Mouse (Mus musculus): Measurements from ENCODE around the gene Pmf1. TPM values are rescaled to one million over a fixed set of nuclear protein-coding genes. Genes with fewer than 3 reads are reported as not detected.
A peak's percentile ranks its signal among the peaks of the same experiment; 100 is the strongest.
"Not testable (repeated sequence)": the region's sequence is repeated elsewhere in the genome, so short reads cannot be mapped to it uniquely, and the experiment has no call there.

Gene Pmf1
- polyA plus RNA-seq, 1 experiment from 2014 or later: 55.1 TPM

GRCm38 (mm10) chr3:88436395-88437201 lies 26.5 kb upstream of the Pmf1 start:
- Histone ChIP-seq H3K36me3 (peaks cover 7% of the 10 kb centered on the region; the same call in 1 of the 2 replicates), H3K4me2 (replicated peaks) (peak overlapping the region; percentile 49), H3K9ac (replicated peaks) (peak overlapping the region; percentile 27; the same call in 1 of the 2 replicates), H3K27ac (replicated peaks) (peak overlapping the region; percentile 34; the same call in 1 of the 2 replicates), H3K9me3 (no peaks in the 10 kb centered on the region), H3K4me3 (peak overlapping the region; percentile 24), H3K27me3 (no peaks in the 10 kb centered on the region), H3K4me1 (peaks cover 14% of the 10 kb centered on the region)
- WGBS: 9% methylated on average over 29 of the region's 29 CpGs
- peak; percentile 79 for ATAC-seq (replicated peaks)

GRCm38 (mm10) chr3:88435515-88435914 lies 25.4 kb upstream of the Pmf1 start:
- no peaks in the 10 kb centered on the region for H3K27me3 ChIP-seq
- no peak overlapping the region for H3K9ac ChIP-seq (replicated peaks)
- 64% methylated on average over 10 of the region's 10 CpGs for WGBS
- H3K4me3 ChIP-seq: no peak overlapping the region
- peaks cover 9% of the 10 kb centered on the region for H3K4me1 ChIP-seq
- H3K36me3 ChIP-seq: peaks cover 7% of the 10 kb centered on the region; the same call in 1 of the 2 replicates
- ATAC-seq (replicated peaks): no peak
- no peaks in the 10 kb centered on the region for H3K9me3 ChIP-seq
- H3K4me2 ChIP-seq (replicated peaks): no peak overlapping the region
- no peak overlapping the region for H3K27ac ChIP-seq (replicated peaks)

GRCm38 (mm10) chr3:88428639-88429038 lies 18.5 kb upstream of the Pmf1 start:
- not testable (repeated sequence) for H3K9me3 ChIP-seq; H3K4me2 ChIP-seq (replicated peaks); ATAC-seq (replicated peaks); H3K27ac ChIP-seq (replicated peaks); H3K27me3 ChIP-seq; H3K4me3 ChIP-seq; H3K4me1 ChIP-seq; H3K9ac ChIP-seq (replicated peaks); H3K36me3 ChIP-seq
- 72% methylated on average over 8 of the region's 8 CpGs for WGBS

DNA sequence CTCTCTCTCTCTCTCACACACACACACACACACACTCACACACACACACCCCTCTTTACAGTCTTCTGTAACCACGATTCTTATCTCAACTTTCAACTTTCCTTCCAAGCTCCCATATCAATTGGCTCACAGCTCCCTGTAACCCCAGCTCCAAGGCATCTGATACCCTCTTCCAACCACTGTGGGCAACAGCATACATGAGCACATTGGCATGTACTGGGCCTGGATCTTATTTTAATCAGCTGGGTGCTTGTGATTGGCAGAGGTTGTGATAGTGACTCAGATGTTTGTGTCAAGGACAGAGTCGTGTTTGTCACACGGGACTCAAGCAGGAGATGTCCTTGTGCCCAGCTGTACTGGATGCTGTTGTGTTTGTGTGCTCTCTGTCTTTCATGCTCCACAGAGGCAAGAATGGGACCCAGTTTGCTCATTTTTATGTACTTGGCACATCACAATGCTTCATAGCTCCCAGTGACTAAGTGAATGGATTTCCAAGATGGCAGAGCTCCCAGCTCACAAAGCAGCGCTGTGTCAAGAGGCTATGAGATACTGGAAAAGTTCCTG lies 17.3 kb upstream of the Pmf1 start:
- no peaks in the 10 kb centered on the region for H3K36me3 ChIP-seq
- H3K27me3 ChIP-seq: no peaks in the 10 kb centered on the region
- peaks cover 21% of the 10 kb centered on the region for H3K4me1 ChIP-seq
- H3K9ac ChIP-seq (replicated peaks): no peak overlapping the region
- no peak for ATAC-seq (replicated peaks)
- H3K4me3 ChIP-seq: no peak overlapping the region
- H3K27ac ChIP-seq (replicated peaks): no peak overlapping the region
- no peak overlapping the region for H3K4me2 ChIP-seq (replicated peaks)
- WGBS: 84% methylated on average over 4 of the region's 4 CpGs
- no peaks in the 10 kb centered on the region for H3K9me3 ChIP-seq

- no peak overlapping the region for H3K4me3 ChIP-seq
- H3K27me3 ChIP-seq: no peaks in the 10 kb centered on the region
- H3K27ac ChIP-seq (replicated peaks): no peak overlapping the region
- WGBS: 87% methylated on average over 10 of the region's 10 CpGs
- peak overlapping the region; percentile 84 for H3K4me2 ChIP-seq (replicated peaks)
- H3K4me1 ChIP-seq: peaks cover 28% of the 10 kb centered on the region
- no peak for ATAC-seq (replicated peaks)
- peaks cover 3% of the 10 kb centered on the region for H3K36me3 ChIP-seq
- H3K9ac ChIP-seq (replicated peaks): no peak overlapping the region
- H3K9me3 ChIP-seq: no peaks in the 10 kb centered on the region
Observed at GRCm38 (mm10) chr3:88425708-88426420, 15.7 kb upstream of the Pmf1 start.

GRCm38 (mm10) chr3:88425330-88425689 lies 15.2 kb upstream of the Pmf1 start:
- Histone ChIP-seq H3K9ac (replicated peaks) (no peak overlapping the region), H3K4me1 (peaks cover 28% of the 10 kb centered on the region), H3K27me3 (no peaks in the 10 kb centered on the region), H3K27ac (replicated peaks) (peak overlapping the region; percentile 79; the same call in 1 of the 2 replicates), H3K4me2 (replicated peaks) (peak overlapping the region; percentile 84), H3K36me3 (peaks cover 8% of the 10 kb centered on the region), H3K4me3 (peak overlapping the region; percentile 79), H3K9me3 (no peaks in the 10 kb centered on the region)
- WGBS: 2% methylated on average over 2 of the region's 2 CpGs
- ATAC-seq (replicated peaks): no peak

GRCm38 (mm10) chr3:88424605-88425329 lies 14.6 kb upstream of the Pmf1 start, which contains the start of gene Slc25a44:
Gene Slc25a44, minus strand, starts transcription at chr3:88425139.
- H3K36me3 ChIP-seq: peaks cover 12% of the 10 kb centered on the region
- peak within 1 kb of the TSS; percentile 79 for H3K4me3 ChIP-seq
- peak within 1 kb of the TSS; percentile 79 for H3K27ac ChIP-seq (replicated peaks)
- H3K4me2 ChIP-seq (replicated peaks): peak within 1 kb of the TSS; percentile 84
- H3K9me3 ChIP-seq: no peaks in the 10 kb centered on the region
- under 1% methylated on average over 35 of the region's 35 CpGs for whole genome bisulfite sequencing
- H3K4me1 ChIP-seq: peaks cover 28% of the 10 kb centered on the region
- no peaks in the 10 kb centered on the region for H3K27me3 ChIP-seq
- peak; percentile 98 for ATAC-seq (replicated peaks)
- H3K9ac ChIP-seq (replicated peaks): peak within 1 kb of the TSS; percentile 67

- H3K9ac ChIP-seq (replicated peaks): 0 out of 2 replicates have a peak overlapping the region, but pooled peaks have one; percentile 14
- peak overlapping the region; percentile 8; the same call in 1 of the 2 replicates for H3K27ac ChIP-seq (replicated peaks)
- H3K27me3 ChIP-seq: no peaks in the 10 kb centered on the region
- H3K36me3 ChIP-seq: peaks cover 31% of the 10 kb centered on the region
- WGBS: 33% methylated on average over 9 of the region's 9 CpGs
- H3K4me3 ChIP-seq: no peak overlapping the region
- no peaks in the 10 kb centered on the region for H3K9me3 ChIP-seq
- H3K4me1 ChIP-seq: peaks cover 38% of the 10 kb centered on the region
- no peak overlapping the region for H3K4me2 ChIP-seq (replicated peaks)
- no peak for ATAC-seq (replicated peaks)
Observed at GRCm38 (mm10) chr3:88422020-88422720, 12.0 kb upstream of the Pmf1 start.

DNA sequence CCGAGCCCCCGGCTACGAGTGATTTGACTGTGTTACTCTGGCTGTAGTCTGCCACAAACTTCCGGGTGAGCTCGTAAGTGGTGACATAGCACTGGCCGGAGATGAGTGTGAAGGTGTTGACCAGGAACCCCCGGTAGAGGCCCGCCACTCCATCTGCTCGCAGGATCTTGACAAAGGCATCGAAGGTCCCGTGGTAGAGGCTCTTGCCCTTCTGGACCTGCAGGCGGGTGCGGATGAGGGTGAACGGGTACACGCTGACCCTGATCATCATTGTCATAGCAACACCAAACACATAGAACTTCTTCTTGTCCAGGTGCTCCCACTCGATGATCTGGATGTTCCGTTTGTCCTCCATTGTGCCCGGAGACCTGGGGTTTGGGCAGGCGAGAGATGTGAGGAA lies 10.6 kb upstream of the Pmf1 start:
- Histone ChIP-seq H3K27me3 (no peaks in the 10 kb centered on the region), H3K4me3 (no peak overlapping the region), H3K4me2 (replicated peaks) (no peak overlapping the region), H3K36me3 (peaks cover 42% of the 10 kb centered on the region), H3K9ac (replicated peaks) (no peak overlapping the region), H3K27ac (replicated peaks) (no peak overlapping the region), H3K9me3 (no peaks in the 10 kb centered on the region), H3K4me1 (peaks cover 38% of the 10 kb centered on the region)
- 94% methylated on average over 19 of the region's 19 CpGs for WGBS
- ATAC-seq (replicated peaks): no peak

DNA sequence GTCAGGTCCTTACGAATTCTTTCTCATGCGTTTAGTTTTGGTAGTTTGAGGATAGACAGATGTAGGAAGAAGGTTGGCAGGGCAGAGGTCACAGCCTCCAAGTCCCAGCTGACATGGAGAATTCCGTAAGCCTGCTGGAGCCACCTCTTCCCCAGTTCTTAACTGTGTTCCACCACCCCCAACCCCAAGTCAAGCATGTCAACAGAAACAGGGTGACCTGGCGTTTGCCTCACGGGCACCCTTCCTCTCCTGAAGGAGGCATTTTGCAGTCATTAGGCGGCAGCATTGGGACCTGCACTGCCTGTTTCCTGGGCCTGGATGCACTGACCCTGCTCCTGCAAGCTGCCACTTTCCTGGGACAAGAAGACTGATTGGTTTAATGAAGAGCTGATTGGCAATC lies 7.9 kb upstream of the Pmf1 start:
- Histone ChIP-seq H3K4me3 (no peak overlapping the region), H3K36me3 (peaks cover 50% of the 10 kb centered on the region), H3K27ac (replicated peaks) (no peak overlapping the region), H3K9me3 (no peaks in the 10 kb centered on the region), H3K4me2 (replicated peaks) (no peak overlapping the region), H3K9ac (replicated peaks) (no peak overlapping the region), H3K27me3 (no peaks in the 10 kb centered on the region), H3K4me1 (peaks cover 23% of the 10 kb centered on the region)
- 86% methylated on average over 6 of the region's 6 CpGs for WGBS
- no peak for ATAC-seq (replicated peaks)

DNA sequence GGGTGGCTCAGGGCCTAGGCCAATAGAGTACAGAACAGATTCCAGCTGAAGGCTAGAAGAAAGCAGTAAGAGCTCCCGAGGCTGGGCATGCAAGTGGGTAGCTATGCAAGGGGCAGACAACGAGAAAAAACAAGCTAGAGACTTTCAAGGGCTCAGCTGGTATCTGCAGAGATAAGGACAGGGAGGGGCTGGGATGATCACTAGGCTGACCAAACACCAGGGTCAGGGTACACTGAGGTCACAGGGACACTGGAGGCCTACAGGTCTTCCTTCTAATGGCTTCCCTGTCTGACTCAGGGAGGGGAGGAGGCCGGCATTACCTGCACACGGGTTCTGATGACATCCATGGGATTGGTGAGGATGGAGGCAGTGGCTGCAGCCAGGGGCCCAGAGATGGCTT lies 5.5 kb upstream of the Pmf1 start:
- H3K27me3 ChIP-seq: no peaks in the 10 kb centered on the region
- no peak for ATAC-seq (replicated peaks)
- no peak overlapping the region for H3K4me3 ChIP-seq
- H3K9ac ChIP-seq (replicated peaks): no peak overlapping the region
- no peak overlapping the region for H3K27ac ChIP-seq (replicated peaks)
- peaks cover 55% of the 10 kb centered on the region for H3K36me3 ChIP-seq
- no peaks in the 10 kb centered on the region for H3K9me3 ChIP-seq
- WGBS: 89% methylated on average over 4 of the region's 4 CpGs
- H3K4me2 ChIP-seq (replicated peaks): no peak overlapping the region
- peaks cover 12% of the 10 kb centered on the region for H3K4me1 ChIP-seq

Measured in forebrain, embryonic 15.5 days (tissue).